Mouse (Mus musculus): Measurements from ENCODE around the gene Asap3.

Asap3 gene

GRCm38 (mm10) chr4:136206033-136206893 is at the start of gene Asap3:
Gene Asap3 (plus strand): TSS chr4:136206365.
- DNase-seq (ENCODE audit: low spot score in 2 of 2): peak; percentile 77 to 91

GRCm38 (mm10) chr4:136158498-136158897 is 47.7 kb upstream of the Asap3 start:
- DNase-seq (ENCODE audit: low spot score in 2 of 2): peak in 1 of 2 experiments; percentile 72

- peak; percentile 60 to 78 for DNase-seq (ENCODE audit: low spot score in 2 of 2)
These were observed 46.3 kb upstream of the Asap3 start for GRCm38 (mm10) chr4:136159802-136160397.

- DNase-seq (ENCODE audit: low spot score in 2 of 2): peak; percentile 80 to 93
These were observed 42.7 kb upstream of the Asap3 start for GRCm38 (mm10) chr4:136163448-136163847.

GRCm38 (mm10) chr4:136164981-136165380 is 41.2 kb upstream of the Asap3 start:
- DNase-seq (ENCODE audit: low spot score in 2 of 2): no peak

- DNase-seq (ENCODE audit: low spot score in 2 of 2): no peak
These were observed 38.5 kb upstream of the Asap3 start for GRCm38 (mm10) chr4:136167701-136168100.

GRCm38 (mm10) chr4:136170401-136170800 is 35.8 kb upstream of the Asap3 start:
- DNase-seq (ENCODE audit: low spot score in 2 of 2): no peak

GRCm38 (mm10) chr4:136171455-136171854 is 34.7 kb upstream of the Asap3 start:
- no peak for DNase-seq (ENCODE audit: low spot score in 2 of 2)

GRCm38 (mm10) chr4:136172011-136172541 is 34.1 kb upstream of the Asap3 start, which contains the start of gene E2f2:
Gene E2f2 (plus strand): TSS chr4:136172394.
- DNase-seq (ENCODE audit: low spot score in 2 of 2): peak; percentile 70 to 80

- DNase-seq (ENCODE audit: low spot score in 2 of 2): peak; percentile 46 to 57
These were observed 33.5 kb upstream of the Asap3 start for GRCm38 (mm10) chr4:136172542-136173209.

- no peak for DNase-seq (ENCODE audit: low spot score in 2 of 2)
These were observed 32.9 kb upstream of the Asap3 start for GRCm38 (mm10) chr4:136173210-136173715.

- peak; percentile 54 to 55 for DNase-seq (ENCODE audit: low spot score in 2 of 2)
These were observed 31.7 kb upstream of the Asap3 start for GRCm38 (mm10) chr4:136174216-136175193.

- peak; percentile 28 for DNase-seq (ENCODE audit: low spot score in 2 of 2)
These were observed 30.1 kb upstream of the Asap3 start for GRCm38 (mm10) chr4:136176022-136176552.

GRCm38 (mm10) chr4:136177244-136177611 is 28.9 kb upstream of the Asap3 start:
- DNase-seq (ENCODE audit: low spot score in 2 of 2): peak; percentile 71 to 81

- DNase-seq (ENCODE audit: low spot score in 2 of 2): peak; percentile 85 to 89
These were observed 28.3 kb upstream of the Asap3 start for GRCm38 (mm10) chr4:136177612-136178474.

- DNase-seq (ENCODE audit: low spot score in 2 of 2): peak; percentile 31 to 34
These were observed 27.7 kb upstream of the Asap3 start for GRCm38 (mm10) chr4:136178475-136178921.

GRCm38 (mm10) chr4:136179456-136179855 is 26.7 kb upstream of the Asap3 start:
- DNase-seq (ENCODE audit: low spot score in 2 of 2): no peak

GRCm38 (mm10) chr4:136179998-136180397 is 26.2 kb upstream of the Asap3 start:
- DNase-seq (ENCODE audit: low spot score in 2 of 2): peak; percentile 93 to 99

Measured in thymus, postnatal 10 days (tissue).